Mouse (Mus musculus) fibroblast of lung, adult 2 months (primary cell): ENCODE results near the gene Sh3bgr.
A peak's percentile ranks its signal among the peaks of the same experiment; 100 is the strongest.

Experiments used
- DNase-seq: peaks from one replicate; pipeline ENCODE4 v3.0.0-alpha.2; 2011; ENCODE audit warnings: low read depth

The Sh3bgr gene

DNA sequence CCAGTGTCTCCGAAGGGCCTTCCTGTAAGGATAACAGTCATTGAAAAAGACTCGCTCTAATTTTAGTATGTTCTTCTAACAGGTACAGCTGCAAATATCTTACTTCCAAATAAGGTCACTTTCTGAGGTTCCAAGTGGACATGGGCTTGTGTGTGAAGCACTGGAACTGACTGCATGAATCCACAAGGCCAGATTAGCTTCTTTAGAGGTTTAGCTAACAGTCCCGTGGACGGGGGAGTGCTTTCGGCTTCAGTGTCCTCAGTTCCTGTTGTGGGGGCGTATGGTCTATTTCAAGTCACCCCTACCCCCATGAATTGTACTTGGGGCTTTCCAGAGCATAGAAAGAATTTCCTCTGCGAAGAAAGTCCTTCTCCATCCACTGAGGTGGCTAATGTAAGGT, 10.6 kb downstream of the Sh3bgr start:
- DNase-seq: no peak

DNA sequence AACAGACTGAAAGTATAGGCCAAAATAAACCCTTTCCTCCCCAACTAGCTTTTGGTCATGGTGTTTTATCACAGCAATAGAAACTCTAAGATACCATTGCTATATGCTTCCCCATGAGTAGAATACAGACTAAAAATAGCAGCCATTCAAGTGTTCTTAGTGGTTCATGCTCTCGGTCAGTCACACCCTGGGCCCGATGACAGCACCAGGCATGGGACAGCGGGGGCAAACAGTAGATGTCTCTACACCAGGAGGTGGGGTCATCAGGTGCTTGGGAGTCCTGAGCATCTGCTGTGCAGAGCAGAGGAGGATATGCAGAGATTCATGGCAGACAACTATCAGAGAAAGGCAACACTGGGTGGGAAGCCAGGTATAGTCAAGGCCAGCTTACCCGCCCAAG, 12.8 kb downstream of the Sh3bgr start:
- no peak for DNase-seq

DNA sequence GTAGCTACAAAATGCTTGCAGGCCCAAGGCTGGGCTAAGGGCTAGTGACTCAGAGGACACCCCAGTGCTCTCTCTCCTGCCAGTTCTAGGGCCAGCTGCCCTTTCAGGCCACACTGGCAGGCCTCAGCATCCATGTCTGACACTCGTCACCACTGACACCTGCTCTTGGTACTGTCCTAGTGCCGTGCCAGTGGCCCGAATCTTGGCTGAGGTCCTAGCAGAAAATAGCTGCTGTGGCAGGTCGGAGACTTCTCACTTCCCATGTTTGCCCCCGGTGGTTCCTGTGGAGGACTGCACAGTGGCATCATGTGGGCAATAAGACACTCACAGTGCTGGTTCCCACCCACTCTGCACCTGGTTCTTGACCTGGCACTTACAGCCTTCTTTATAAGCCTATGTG, 21.2 kb downstream of the Sh3bgr start:
- no peak for DNase-seq

DNA sequence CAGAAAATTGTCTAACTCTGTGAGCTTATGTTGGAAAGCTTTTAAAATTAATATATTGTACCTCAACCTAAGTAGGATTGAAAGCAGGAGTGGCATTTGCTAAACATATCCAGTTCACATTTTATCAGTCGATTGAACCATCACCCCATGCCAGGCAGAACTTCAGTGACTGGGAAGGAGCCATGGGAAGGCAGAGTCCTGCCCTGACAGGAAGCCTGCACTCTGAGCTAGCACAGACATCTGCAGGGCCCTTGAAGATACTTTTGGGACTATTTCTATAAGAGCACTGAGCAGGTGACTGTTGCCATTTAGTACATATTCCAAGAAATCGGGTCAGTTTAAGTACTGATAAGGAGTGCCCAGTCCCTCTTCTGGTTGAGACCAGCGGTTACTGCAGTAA, 21.7 kb downstream of the Sh3bgr start:
- DNase-seq: no peak

DNA sequence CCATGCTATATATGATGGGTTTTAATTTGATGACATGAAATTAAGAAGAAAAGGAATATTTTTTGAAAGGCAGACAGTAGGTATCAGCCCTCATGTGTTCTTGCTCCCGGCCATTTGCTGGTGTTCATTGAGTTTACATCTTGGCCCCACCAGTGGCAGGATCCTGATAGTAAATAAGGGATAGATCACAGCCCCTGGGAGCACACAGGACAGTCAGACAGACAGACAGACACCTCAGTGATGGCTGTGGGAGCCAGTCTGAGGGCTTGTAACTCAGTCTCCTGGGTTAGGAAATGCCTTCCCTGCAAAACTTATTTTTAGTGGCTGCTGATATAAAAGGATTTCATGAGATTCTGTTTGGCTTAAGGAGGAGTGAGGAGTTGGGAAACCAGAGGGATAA, 22.2 kb downstream of the Sh3bgr start:
- no peak for DNase-seq

DNA sequence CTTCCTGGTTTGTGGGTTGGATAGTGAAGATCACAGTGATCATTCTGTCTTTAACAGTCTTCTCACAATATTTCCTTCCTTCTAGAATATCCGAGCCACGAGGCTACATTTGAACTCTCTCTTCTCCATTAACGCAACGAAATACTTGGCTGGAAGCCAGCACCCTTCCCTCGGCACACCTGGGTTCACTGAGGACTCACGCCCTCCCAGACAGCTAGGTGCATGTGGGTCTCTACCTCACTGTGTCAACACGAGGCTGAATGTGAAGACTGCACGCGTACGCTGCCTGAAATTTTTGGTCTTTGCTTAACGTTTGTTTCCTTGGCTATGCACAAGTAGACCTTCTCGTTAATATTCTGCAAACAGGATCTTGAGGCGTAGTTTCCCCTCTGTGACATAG, 28.2 kb downstream of the Sh3bgr start:
- no peak for DNase-seq

DNA sequence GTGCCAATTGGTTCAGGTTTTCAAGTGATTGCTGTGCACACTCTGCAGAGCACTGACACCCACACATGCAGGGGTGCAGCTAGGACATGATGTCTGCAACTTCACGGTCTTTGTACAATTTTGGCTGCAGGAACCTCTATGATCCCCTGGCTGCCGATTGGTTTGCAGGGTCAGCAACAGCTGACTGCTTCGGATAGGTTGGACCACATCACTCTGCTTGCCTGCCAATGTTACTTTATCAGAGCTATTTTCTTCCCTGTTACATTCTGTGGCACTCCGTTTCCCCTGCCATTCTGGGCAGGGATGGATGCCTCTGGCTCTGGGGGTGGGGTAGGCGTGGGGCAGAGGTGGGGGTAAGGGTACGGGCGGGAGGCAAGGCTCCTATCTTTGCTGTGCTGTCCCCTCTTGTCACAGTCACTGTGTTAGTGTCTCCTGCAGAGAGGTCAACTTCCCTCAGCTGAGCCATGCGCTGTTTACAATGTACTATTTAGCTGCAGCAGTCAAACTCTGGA, 28.9 kb downstream of the Sh3bgr start:
- no peak for DNase-seq

DNA sequence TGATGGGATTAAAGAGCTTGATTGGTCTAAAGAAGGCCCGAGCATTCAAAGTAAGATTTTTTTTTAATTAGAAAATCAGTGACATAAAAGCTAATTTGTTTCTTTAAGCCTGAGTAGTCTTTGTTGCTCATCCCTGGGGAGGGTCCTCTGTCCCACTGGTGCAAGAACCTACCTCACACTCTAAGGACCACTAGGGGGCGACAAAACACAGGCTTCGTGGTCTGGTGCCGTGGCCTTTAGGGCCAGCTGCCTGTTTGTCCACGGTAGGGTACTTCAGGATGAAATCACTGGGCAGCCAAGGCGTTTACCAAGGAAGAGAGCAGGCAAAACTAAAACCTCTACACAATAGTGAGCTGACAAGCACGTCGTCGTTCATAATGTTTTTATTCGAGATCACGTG, 30.2 kb downstream of the Sh3bgr start:
- DNase-seq: peak; percentile 18

DNA sequence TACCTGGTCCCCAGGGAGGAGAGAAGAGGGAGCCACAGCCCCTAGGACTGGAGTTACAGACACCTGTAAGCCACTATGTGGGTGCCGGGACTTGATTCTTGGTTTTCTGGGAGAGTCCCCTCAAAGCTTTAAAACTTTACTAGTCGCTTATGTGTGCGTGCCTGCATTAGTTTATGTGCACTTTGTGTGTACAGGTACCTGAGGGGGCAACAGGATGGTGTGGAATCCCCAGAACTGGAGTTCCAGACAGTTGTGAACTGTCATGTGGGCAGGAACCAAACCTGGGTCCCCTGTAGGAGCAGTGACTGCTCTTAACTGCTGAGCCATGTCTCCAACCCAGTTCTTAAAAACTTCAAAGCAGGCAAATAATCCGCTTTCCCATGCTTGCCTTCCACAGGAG, 31.0 kb downstream of the Sh3bgr start:
- DNase-seq: no peak

DNA sequence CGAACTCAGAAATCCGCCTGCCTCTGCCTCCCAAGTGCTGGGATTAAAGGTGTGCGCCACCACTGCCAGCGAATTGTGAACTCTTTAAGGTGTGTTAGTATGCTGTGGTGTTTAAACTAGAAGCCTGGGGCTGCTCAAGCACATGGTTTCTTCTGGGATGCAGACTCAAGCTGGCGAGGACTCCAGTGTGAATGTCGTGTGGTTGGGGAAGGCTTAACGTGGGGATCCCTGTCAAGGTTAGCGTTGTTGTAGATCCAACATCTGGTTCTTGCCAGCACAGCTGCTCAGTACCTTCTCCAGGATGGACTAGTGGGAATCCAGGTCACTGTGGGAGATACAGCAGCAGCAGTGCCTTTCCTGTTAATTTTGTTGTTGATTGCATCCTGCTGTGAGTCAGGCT, 31.7 kb downstream of the Sh3bgr start:
- DNase-seq: no peak

DNA sequence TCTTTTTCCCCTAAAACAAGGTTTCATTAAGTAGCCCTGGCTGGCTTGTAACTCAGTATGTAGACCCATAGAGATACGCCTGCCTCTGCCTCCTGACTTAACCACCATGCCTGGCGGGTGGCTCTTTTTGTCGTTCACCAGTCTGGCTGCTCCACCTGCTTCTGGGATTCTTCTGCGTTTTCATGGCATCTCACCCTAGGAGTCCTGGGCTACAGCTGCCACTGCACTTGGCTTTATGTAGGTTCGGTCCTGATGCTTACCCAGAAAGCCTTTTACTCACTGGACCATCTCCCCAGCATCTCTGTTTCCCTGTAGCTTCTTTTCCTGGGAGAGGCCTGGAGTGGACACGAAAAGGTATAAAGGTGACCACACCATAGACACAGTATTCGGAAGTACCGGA, 33.7 kb downstream of the Sh3bgr start:
- no peak for DNase-seq

DNA sequence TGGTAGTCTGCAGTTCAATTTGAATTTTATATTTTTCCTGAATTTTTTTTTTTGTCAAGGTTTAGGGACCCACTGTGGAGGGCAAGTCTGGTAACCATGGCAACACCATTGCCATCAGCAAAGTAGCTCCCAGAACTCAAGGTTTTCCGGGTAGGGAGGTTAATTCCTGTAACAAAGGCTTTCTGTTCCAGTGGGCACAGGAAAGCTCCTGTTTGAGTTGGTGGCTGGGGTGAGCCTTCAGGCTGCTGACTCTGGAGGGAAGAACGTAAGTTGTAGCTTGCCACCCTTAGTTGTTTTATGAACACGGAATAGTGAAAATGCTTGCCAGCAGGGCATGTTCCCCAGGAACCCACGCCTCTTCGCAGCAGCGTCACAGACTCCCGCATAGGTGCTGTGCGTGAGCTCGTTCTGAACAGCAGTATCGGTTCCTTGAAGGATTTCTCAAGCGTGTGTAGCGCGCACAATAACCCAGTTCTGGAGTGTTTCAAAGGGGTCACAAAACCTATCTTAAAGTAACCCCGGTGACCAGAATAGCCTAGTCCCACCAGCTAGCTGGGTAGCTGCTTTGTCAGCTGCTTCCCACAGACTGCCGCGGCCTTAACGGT, 35.2 kb downstream of the Sh3bgr start, which contains the start of gene B3galt5:
TSS of gene B3galt5 (plus strand) at position 436 of the 605 bp plus-strand sequence.
- no peak for DNase-seq

DNA sequence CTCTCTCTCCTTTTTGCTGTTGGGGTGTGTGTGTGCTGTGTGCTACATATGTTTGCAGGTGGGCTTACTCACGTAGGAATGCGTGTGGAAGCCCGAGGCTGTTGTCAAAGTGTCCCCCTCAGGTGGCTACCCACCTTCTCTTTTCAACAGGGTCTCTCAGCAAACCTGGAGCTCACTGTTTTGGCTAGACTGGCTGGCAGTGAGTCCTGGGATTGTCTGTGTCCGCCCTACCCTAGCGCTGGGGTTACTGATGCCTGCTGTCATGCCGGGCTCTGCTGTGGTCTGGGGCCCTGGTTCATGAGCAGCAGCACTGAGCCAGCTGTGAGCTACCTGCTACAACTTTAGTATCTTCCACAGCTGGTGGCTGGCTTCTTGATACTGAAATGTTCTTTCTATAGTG, 44.2 kb downstream of the Sh3bgr start:
- no peak for DNase-seq

DNA sequence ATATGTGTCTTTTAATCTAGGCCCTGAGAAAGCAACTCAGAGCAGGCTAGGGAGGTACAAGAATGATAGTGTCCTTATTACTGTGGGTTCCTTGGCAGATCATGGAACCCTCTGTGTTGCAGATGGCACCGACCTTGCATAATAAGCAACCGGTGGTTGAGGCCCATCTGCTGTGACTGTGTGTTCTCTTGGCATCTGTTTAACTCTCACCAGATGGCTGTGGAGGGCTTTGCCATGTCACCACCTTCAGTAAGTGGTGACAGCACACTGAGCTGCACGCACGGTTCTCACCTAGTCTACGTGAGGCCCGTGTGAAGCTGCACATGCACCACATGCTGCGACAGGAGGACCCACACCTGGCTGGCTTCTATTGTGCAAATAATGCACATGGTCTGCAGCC, 49.4 kb downstream of the Sh3bgr start:
- no peak for DNase-seq

DNA sequence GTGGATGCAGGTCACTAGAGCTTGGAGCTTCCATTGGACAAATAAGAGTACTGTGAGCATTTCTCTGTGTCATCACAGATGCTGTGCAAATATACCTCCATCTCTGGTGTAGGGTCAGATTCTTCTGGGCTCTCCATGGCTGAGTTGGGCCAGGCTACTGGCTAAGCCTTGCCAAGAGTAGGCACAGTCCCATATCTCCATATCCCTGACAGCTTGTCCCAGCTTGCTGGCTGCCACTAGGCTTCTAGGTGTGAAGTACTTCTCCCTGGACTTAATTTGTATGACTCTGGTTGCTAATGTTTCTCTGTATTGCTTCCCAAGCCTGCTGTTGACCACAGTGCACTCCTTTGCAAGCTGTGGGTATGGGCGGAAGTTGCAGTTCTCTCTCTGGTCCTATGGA, 51.9 kb downstream of the Sh3bgr start:
- no peak for DNase-seq

DNA sequence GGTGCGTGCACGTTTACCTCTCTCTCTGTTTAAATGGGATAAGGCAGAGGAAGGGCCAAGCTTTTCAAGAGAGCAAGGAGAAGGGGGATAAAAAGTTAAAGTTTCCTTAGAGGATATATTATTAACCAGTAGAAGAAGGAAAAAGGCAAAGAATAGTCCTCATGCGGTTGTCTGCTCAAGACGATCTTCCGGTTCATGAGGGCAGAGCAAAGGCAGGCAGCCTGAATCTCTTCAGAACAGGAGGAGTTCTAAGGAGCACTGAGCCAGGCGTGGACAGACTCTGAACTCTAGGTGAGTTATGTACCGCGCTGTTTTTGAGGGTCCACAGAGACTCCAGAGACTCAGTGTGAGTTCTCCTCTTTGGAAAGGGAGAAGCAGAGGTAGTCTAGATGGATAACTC, 58.2 kb downstream of the Sh3bgr start:
- no peak for DNase-seq

DNA sequence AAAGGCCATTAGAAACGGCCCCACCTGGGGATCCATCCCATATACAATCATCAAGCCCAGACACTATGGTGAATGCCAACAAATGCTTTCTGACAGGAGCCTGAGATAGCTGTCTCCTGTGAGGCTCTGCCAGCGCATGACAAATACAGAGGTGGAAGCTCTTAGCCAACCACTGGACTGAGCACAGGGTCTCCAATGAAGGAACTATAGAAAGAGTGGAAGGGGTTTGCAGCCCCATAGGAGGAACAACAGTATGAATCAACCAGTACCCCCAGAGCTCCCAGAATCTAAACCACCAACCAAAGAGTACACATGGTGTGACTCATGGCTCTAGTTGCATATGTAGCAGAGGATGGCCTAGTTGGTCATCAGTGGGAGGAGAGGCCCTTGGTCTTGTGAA, 71.5 kb downstream of the Sh3bgr start:
- no peak for DNase-seq

DNA sequence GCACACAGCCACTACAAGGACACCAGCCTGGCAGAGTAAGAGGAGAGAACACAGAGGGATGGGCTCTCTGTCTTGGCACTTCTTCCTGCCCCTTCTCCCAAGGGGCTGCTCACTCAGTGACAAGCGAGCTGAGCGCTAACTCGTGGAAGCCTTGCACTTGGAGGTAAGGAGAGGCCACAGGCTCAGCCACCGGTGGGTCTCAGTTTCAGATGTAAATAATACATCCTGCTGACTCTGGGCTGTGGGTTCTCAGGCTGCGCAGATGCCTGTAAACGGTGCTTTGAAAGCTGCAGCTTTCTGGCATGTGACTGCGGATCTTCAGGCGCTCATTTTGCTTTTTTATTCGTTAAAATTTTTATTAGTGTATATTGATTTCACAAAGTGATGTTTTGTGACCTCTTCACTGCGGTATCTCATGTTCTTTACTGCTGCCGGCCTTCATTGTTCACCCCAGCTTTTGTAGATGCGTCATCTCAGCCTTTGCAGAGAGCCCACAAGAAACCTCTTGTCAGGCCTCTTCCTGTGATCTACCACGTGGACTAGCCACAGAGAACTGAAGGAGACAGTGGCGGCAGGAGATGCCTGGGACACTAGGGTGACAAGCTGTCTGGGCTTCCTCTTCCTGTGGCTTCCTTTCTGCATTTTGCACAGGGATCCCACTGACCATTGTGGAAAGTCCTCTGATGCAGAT, 72.8 kb downstream of the Sh3bgr start:
- no peak for DNase-seq

DNA sequence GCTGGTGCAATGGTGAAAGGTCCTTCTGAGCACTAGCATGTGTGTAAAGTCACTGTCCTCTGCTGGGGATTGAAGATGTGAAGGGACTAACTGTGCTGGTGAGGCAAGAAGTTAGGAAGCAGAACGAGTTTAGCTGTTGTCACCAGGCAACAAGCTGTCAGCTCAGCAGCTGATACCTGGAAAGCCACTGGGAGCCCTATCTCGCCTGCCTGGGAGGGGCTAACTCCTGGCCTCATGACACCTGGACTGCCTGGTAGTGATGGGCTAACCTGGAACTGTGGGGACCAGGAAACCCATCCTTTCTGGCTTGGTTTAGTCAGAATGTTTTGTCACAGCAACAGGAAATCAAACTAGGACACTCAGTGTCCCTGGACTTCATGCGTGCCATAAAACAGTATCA, 76.3 kb downstream of the Sh3bgr start:
- no peak for DNase-seq
